ENCODE assay signal across 9 mouse cellular contexts in genomic region chrX:99003046-99003445, GRCm38 (mm10). TPM values are rescaled to one million over a fixed set of nuclear protein-coding genes. Genes with fewer than 3 reads are reported as not detected.
DNase-seq lines count a peak whose midpoint lies in the region; ATAC-seq and TF ChIP-seq lines count a peak whose summit lies in the region.
"Had no signal": no experiment of that assay in that cellular context is flagged by ENCODE, and none has a peak within 500 bp of the region (broad histone marks: within the 10 kb centered on the region; RNA-seq: fewer than 3 reads in every experiment).

TSS of gene Stard8 (plus strand) at chrX:99003248.

- no peak for DNase-seq in hindbrain, postnatal 0 days (ENCODE audit: low spot score)
- no peak for DNase-seq in adrenal gland, postnatal 4 days (ENCODE audit: low spot score in 2 of 2)
- DNase-seq in heart, postnatal 0 days (ENCODE audit: low spot score), result no peak
- no peak for DNase-seq in cerebellum, postnatal 36 days
- DNase-seq in thymus, postnatal 36 days, result no peak

- H3K4me2 ChIP-seq in hindbrain, embryonic 12.5 days (replicated peaks), result no peak within 1 kb of the TSS
- no peak within 1 kb of the TSS for H3K4me2 ChIP-seq in hindbrain, postnatal 0 days (ENCODE audit: low read depth, low read length)
- peak within 1 kb of the TSS; percentile 46 for H3K4me2 ChIP-seq in heart, postnatal 0 days (ENCODE audit: low read depth, low read length)
- H3K4me2 ChIP-seq in lung, embryonic 15.5 days, result peak within 1 kb of the TSS; percentile 40
- H3K4me2 ChIP-seq in forebrain, embryonic 15.5 days (replicated peaks), result no peak within 1 kb of the TSS
- H3K4me2 ChIP-seq: neural tube, embryonic 12.5 days had no signal

- H3K27ac ChIP-seq in hindbrain, embryonic 12.5 days, result no peak within 1 kb of the TSS
- H3K27ac ChIP-seq in hindbrain, postnatal 0 days, result no peak within 1 kb of the TSS
- H3K27ac ChIP-seq in heart, postnatal 0 days (ENCODE audit: low read depth), result peak within 1 kb of the TSS; percentile 25; the same call in 1 of the 2 replicates
- peak within 1 kb of the TSS; percentile 60 for H3K27ac ChIP-seq in lung, embryonic 15.5 days
- no peak within 1 kb of the TSS for H3K27ac ChIP-seq in forebrain, embryonic 15.5 days (replicated peaks)
- H3K27ac ChIP-seq: neural tube, embryonic 12.5 days had no signal

- H3K36me3 ChIP-seq in hindbrain, embryonic 12.5 days, result no peaks in the 10 kb centered on the region
- no peaks in the 10 kb centered on the region for H3K36me3 ChIP-seq in hindbrain, postnatal 0 days (ENCODE audit: insufficient read depth, low read length)
- H3K36me3 ChIP-seq in heart, postnatal 0 days (replicated peaks; ENCODE audit: control insufficient read depth, insufficient read depth, low read length), result no peaks in the 10 kb centered on the region
- no peaks in the 10 kb centered on the region for H3K36me3 ChIP-seq in lung, embryonic 15.5 days
- no peaks in the 10 kb centered on the region for H3K36me3 ChIP-seq in forebrain, embryonic 15.5 days
- H3K36me3 ChIP-seq: neural tube, embryonic 12.5 days had no signal

- no peaks in the 10 kb centered on the region for H3K9me3 ChIP-seq in hindbrain, embryonic 12.5 days (replicated peaks)
- no peaks in the 10 kb centered on the region for H3K9me3 ChIP-seq in hindbrain, postnatal 0 days (ENCODE audit: low read length)
- no peaks in the 10 kb centered on the region for H3K9me3 ChIP-seq in heart, postnatal 0 days (replicated peaks; ENCODE audit: control insufficient read depth, low read length)
- H3K9me3 ChIP-seq in lung, embryonic 15.5 days, result no peaks in the 10 kb centered on the region
- H3K9me3 ChIP-seq in forebrain, embryonic 15.5 days, result no peaks in the 10 kb centered on the region
- H3K9me3 ChIP-seq: neural tube, embryonic 12.5 days had no signal

- WGBS in hindbrain, embryonic 12.5 days, result 46% methylated on average over 9 of the region's 9 CpGs
- 46% methylated on average over 9 of the region's 9 CpGs for WGBS in hindbrain, postnatal 0 days
- 34% methylated on average over 9 of the region's 9 CpGs for WGBS in heart, postnatal 0 days
- WGBS in lung, embryonic 15.5 days, result 42% methylated on average over 9 of the region's 9 CpGs
- WGBS in forebrain, embryonic 15.5 days, result 66% methylated on average over 9 of the region's 9 CpGs

- no peak for TF ChIP-seq CTCF in hindbrain, postnatal 0 days (IDR thresholded peaks at IDR 0.05; ENCODE audit: low read depth)
- no peak for TF ChIP-seq CTCF in heart, postnatal 0 days (IDR thresholded peaks at IDR 0.05; ENCODE audit: low read depth)

- no peaks in the 10 kb centered on the region for H3K4me1 ChIP-seq in hindbrain, embryonic 12.5 days
- H3K4me1 ChIP-seq in hindbrain, postnatal 0 days (ENCODE audit: insufficient read depth, low read length), result no peaks in the 10 kb centered on the region
- H3K4me1 ChIP-seq in heart, postnatal 0 days (ENCODE audit: control insufficient read depth, insufficient read depth), result peaks cover 9% of the 10 kb centered on the region
- peaks cover 11% of the 10 kb centered on the region; the same call in 1 of the 2 replicates for H3K4me1 ChIP-seq in lung, embryonic 15.5 days
- no peaks in the 10 kb centered on the region for H3K4me1 ChIP-seq in forebrain, embryonic 15.5 days
- H3K4me1 ChIP-seq: neural tube, embryonic 12.5 days had no signal

- peaks cover 15% of the 10 kb centered on the region for H3K27me3 ChIP-seq in hindbrain, embryonic 12.5 days
- no peaks in the 10 kb centered on the region for H3K27me3 ChIP-seq in hindbrain, postnatal 0 days (ENCODE audit: insufficient read depth, low read length)
- H3K27me3 ChIP-seq in heart, postnatal 0 days (ENCODE audit: control insufficient read depth, insufficient read depth, low read length), result 0 out of 2 replicates have a peak, but pooled peaks cover 2% of the 10 kb centered on the region
- H3K27me3 ChIP-seq in lung, embryonic 15.5 days, result no peaks in the 10 kb centered on the region; the same call in 1 of the 2 replicates
- no peaks in the 10 kb centered on the region for H3K27me3 ChIP-seq in forebrain, embryonic 15.5 days
- H3K27me3 ChIP-seq: neural tube, embryonic 12.5 days had no signal

- TF ChIP-seq EP300 in heart, postnatal 0 days (IDR thresholded peaks at IDR 0.05; ENCODE audit: low read depth), result no peak

- ATAC-seq in hindbrain, embryonic 12.5 days (ENCODE audit: low FRiP score), result no peak
- no peak for ATAC-seq in hindbrain, postnatal 0 days
- ATAC-seq in heart, postnatal 0 days (ENCODE audit: insufficient read depth, low read depth), result peak; percentile 67
- peak; percentile 90; the same call in 1 of the 2 replicates for ATAC-seq in lung, embryonic 15.5 days (ENCODE audit: borderline replicate concordance, extremely low read depth, low FRiP score, low TSS enrichment)
- ATAC-seq in forebrain, embryonic 15.5 days (replicated peaks), result no peak

- H3K4me3 ChIP-seq in hindbrain, embryonic 12.5 days, result no peak within 1 kb of the TSS
- no peak within 1 kb of the TSS for H3K4me3 ChIP-seq in hindbrain, postnatal 0 days (ENCODE audit: low read length)
- H3K4me3 ChIP-seq in heart, postnatal 0 days (ENCODE audit: low read depth, low read length), result peak within 1 kb of the TSS; percentile 28
- H3K4me3 ChIP-seq in lung, embryonic 15.5 days, result peak within 1 kb of the TSS; percentile 28
- H3K4me3 ChIP-seq in forebrain, embryonic 15.5 days, result no peak within 1 kb of the TSS
- H3K4me3 ChIP-seq: neural tube, embryonic 12.5 days had no signal

- no peak within 1 kb of the TSS for H3K9ac ChIP-seq in hindbrain, embryonic 12.5 days
- H3K9ac ChIP-seq in hindbrain, postnatal 0 days (replicated peaks; ENCODE audit: low read length), result no peak within 1 kb of the TSS
- no peak within 1 kb of the TSS for H3K9ac ChIP-seq in heart, postnatal 0 days (replicated peaks; ENCODE audit: low read depth, low read length)
- no peak within 1 kb of the TSS; the same call in 1 of the 2 replicates for H3K9ac ChIP-seq in lung, embryonic 15.5 days
- no peak within 1 kb of the TSS for H3K9ac ChIP-seq in forebrain, embryonic 15.5 days (replicated peaks)
- H3K9ac ChIP-seq: neural tube, embryonic 12.5 days had no signal

RNA-seq across cellular contexts. Expression of gene Stard8, which starts in this region (rescaled TPM):
- 21.0 and 22.1 TPM in 2 replicates for polyA plus RNA-seq in hindbrain, embryonic 12.5 days (2016; fragmentation: Nextera tagmentation; extraction: Ambion mirVana)
- total RNA-seq in hindbrain, postnatal 0 days (2014; rRNA removed), result 8.2 and 13.0 TPM in 2 replicates
- 4.2 and 4.6 TPM in 2 replicates for polyA plus RNA-seq in hindbrain, postnatal 0 days (2015; fragmentation: Nextera tagmentation; extraction: Ambion mirVana)
- total RNA-seq in adrenal gland, postnatal 4 days (2021), result 10 to 100 TPM; 33.9 to 40.8 TPM
- 32.4 and 42.0 TPM in 2 replicates for total RNA-seq in heart, postnatal 0 days (2014; rRNA removed; ENCODE audit: low replicate concordance)
- 13.6 and 14.5 TPM in 2 replicates for polyA plus RNA-seq in heart, postnatal 0 days (2015; fragmentation: Nextera tagmentation; extraction: Ambion mirVana)
- 14.4 and 16.7 TPM in 2 replicates for polyA plus RNA-seq in lung, embryonic 15.5 days (2015; fragmentation: Nextera tagmentation; extraction: Ambion mirVana)
- polyA plus RNA-seq in forebrain, embryonic 15.5 days (2015; fragmentation: Nextera tagmentation; extraction: Ambion mirVana), result 3.9 and 4.6 TPM in 2 replicates

Comparison
In these comparisons a context has a peak if more than half of its experiments do, and no peak if none do; other contexts are left out.
1. ATAC-seq: peak in heart, postnatal 0 days (single experiment) and lung, embryonic 15.5 days (single experiment); none in hindbrain, embryonic 12.5 days (single experiment), hindbrain, postnatal 0 days (single experiment) and forebrain, embryonic 15.5 days (single experiment).
2. H3K27ac ChIP-seq: peak in heart, postnatal 0 days (single experiment) and lung, embryonic 15.5 days (single experiment); none in hindbrain, embryonic 12.5 days (single experiment), hindbrain, postnatal 0 days (single experiment) and forebrain, embryonic 15.5 days (single experiment).
3. H3K4me2 ChIP-seq: peak in heart, postnatal 0 days (single experiment) and lung, embryonic 15.5 days (single experiment); none in hindbrain, embryonic 12.5 days (single experiment), hindbrain, postnatal 0 days (single experiment) and forebrain, embryonic 15.5 days (single experiment).
4. H3K4me3 ChIP-seq: peak in heart, postnatal 0 days (single experiment) and lung, embryonic 15.5 days (single experiment); none in hindbrain, embryonic 12.5 days (single experiment), hindbrain, postnatal 0 days (single experiment) and forebrain, embryonic 15.5 days (single experiment).